Mouse (Mus musculus) heart, embryonic 16.5 days (tissue): ENCODE measurements around the gene Boll. TPM values are rescaled to one million over a fixed set of nuclear protein-coding genes. Genes with fewer than 3 reads are reported as not detected.

ENCODE experiments used
- ATAC-seq: fragments of 200-750 bp; cut with Nextera tagmentation; replicated peaks from 2 replicates; pipeline ENCODE4 v1.8.0; 2017; ENCODE audit warnings: moderate number of reproducible peaks; ENCODE audit not compliant: insufficient read depth, low FRiP score; ENCODE audit errors: extremely low read depth
- H3K27ac ChIP-seq: fragments of 300-500 bp; sonication (generic); 2 replicates; pipeline ENCODE4 v1.5.1; 2014; ENCODE audit warnings: mild to moderate bottlenecking, low read length, control low read depth, moderate library complexity
- H3K27me3 ChIP-seq: fragments of 300-500 bp; sonication (generic); 2 replicates; pipeline ENCODE4 v1.6.1; 2014; ENCODE audit warnings: low read length, mixed read lengths; ENCODE audit not compliant: control insufficient read depth, insufficient read depth
- H3K36me3 ChIP-seq: fragments of 300-500 bp; sonication (generic); 2 replicates; pipeline ENCODE4 v1.6.1; 2014; ENCODE audit not compliant: control insufficient read depth, insufficient read depth
- H3K4me1 ChIP-seq: fragments of 300-500 bp; sonication (generic); 2 replicates; pipeline ENCODE4 v1.6.1; 2014; ENCODE audit warnings: low read length, mixed read lengths; ENCODE audit not compliant: control insufficient read depth, insufficient read depth
- H3K4me2 ChIP-seq: fragments of 300-500 bp; sonication (generic); 2 replicates; pipeline ENCODE4 v1.6.1; 2014; ENCODE audit warnings: low read depth, mild to moderate bottlenecking, control low read depth, low read length
- H3K4me3 ChIP-seq: fragments of 300-500 bp; sonication (generic); 2 replicates; pipeline ENCODE4 v1.5.1; 2014; ENCODE audit warnings: mild to moderate bottlenecking, control low read depth, low read length
- H3K9ac ChIP-seq: fragments of 300-500 bp; sonication (generic); 2 replicates; pipeline ENCODE4 v1.6.1; 2014; ENCODE audit warnings: low read length, control low read depth
- H3K9me3 ChIP-seq: fragments of 300-500 bp; sonication (generic); replicated peaks from 2 replicates; pipeline ENCODE4 v1.6.1; 2016; ENCODE audit warnings: low read length; ENCODE audit not compliant: control insufficient read depth
- WGBS: fragments of 180-500 bp; shearing (Covaris S2); extraction: QIAGEN DNeasy Blood & Tissue Kit; methylation state at CpG from one replicate; pipeline ENCODE4 v1.1.7; 2014; 5-methylcytosine and 5-hydroxymethylcytosine counted together
- polyA plus RNA-seq: library from polyadenylated mRNA; unstranded; fragments of >200 nt; fragmentation: Nextera tagmentation; extraction: Ambion mirVana; gene quantifications from 2 replicates; pipeline ENCODE4 v1.2.1, GENCODE M21; 2015

The Boll gene
- polyA plus RNA-seq, 1 experiment from 2014 or later = 0.21 TPM

- no peak overlapping the region for H3K4me3 ChIP-seq
- H3K9me3 ChIP-seq = no peaks in the 10 kb centered on the region
- no peak for ATAC-seq
Observed at GRCm38 (mm10) chr1:55234910-55235520, 128.3 kb downstream of the Boll start.

DNA sequence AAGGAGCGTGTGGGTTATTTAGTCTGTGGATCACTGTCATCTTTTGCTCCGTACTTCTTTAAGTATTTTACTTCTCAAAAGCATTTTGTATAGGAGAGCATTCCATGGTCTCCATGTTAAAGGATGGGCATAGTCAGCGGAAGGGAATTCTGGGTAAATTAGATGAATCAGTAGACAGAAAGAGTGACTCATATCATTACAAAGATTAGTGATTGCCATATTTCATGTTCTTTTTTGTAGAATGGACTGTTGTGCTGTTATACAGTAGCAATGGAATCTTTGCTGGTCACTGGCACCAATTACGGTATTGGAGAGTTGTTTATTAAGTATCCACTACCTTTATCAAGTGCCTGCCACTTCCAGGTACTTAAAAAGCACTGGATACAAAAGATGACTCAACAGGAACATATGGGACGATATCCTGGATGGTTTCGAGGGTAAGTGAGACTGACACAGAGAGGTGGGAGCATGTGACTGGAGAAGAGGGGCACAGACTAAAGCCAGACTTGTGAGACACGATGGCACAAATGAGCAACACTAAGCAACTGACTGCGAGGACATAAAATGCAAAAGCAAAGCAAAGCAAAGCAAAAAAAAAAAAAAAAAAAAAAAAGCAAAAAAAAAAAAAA, 134.9 kb downstream of the Boll start:
- Histone ChIP-seq H3K4me3 (no peak overlapping the region), H3K4me1 (no peaks in the 10 kb centered on the region), H3K9me3 (no peaks in the 10 kb centered on the region), H3K36me3 (no peaks in the 10 kb centered on the region), H3K9ac (no peak overlapping the region), H3K4me2 (no peak overlapping the region), H3K27me3 (no peaks in the 10 kb centered on the region), H3K27ac (no peak overlapping the region)
- WGBS = 75% methylated on average over 8 of the region's 8 CpGs
- no peak for ATAC-seq

More at GRCm38 (mm10) chr1:55234910-55235520, 128.3 kb downstream of the Boll start:
- Histone ChIP-seq H3K9ac (no peak overlapping the region), H3K27ac (no peak overlapping the region), H3K36me3 (no peaks in the 10 kb centered on the region), H3K4me2 (no peak overlapping the region), H3K27me3 (no peaks in the 10 kb centered on the region), H3K4me1 (peaks cover 18% of the 10 kb centered on the region)
- WGBS = 59% methylated on average over 16 of the region's 16 CpGs

DNA sequence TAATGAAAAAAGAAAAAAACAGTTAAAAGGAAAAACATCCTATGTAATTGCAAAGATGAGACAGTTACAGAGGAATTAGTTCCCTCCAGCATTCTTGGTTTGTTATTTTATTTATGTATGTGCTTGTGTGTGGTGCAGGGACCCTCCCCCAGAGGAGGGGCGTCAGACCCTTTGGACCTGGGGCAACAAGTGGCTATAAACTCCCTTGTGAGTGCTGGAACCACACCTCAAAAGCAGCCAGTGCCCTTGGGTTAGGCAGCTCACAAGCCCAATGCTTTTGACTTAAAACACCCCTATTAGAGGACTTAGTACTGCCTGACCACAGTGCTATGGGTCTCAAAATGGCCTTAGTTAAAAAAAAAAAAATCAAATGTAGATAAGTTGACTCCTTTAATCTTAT, 135.9 kb downstream of the Boll start:
- no peaks in the 10 kb centered on the region for H3K27me3 ChIP-seq
- no peaks in the 10 kb centered on the region for H3K36me3 ChIP-seq
- 71% methylated on average over 1 of the region's 1 CpGs for WGBS
- H3K4me2 ChIP-seq = no peak overlapping the region
- no peak overlapping the region for H3K4me3 ChIP-seq
- no peak overlapping the region for H3K9ac ChIP-seq
- no peak for ATAC-seq
- no peak overlapping the region for H3K27ac ChIP-seq
- H3K9me3 ChIP-seq = no peaks in the 10 kb centered on the region
- peaks cover under 1% of the 10 kb centered on the region for H3K4me1 ChIP-seq

GRCm38 (mm10) chr1:55226011-55226857, 137.0 kb downstream of the Boll start, which contains the start of gene Rftn2:
Gene Rftn2, minus strand, starts transcription at chr1:55226782.
- Histone ChIP-seq H3K27ac (peak within 1 kb of the TSS; percentile 63), H3K4me1 (peaks cover 9% of the 10 kb centered on the region), H3K9me3 (no peaks in the 10 kb centered on the region), H3K4me3 (peak within 1 kb of the TSS; percentile 62), H3K4me2 (peak within 1 kb of the TSS; percentile 60), H3K27me3 (no peaks in the 10 kb centered on the region), H3K9ac (peak within 1 kb of the TSS; percentile 69), H3K36me3 (no peaks in the 10 kb centered on the region)
- WGBS = 4% methylated on average over 26 of the region's 26 CpGs
- ATAC-seq = peak; percentile 56

DNA sequence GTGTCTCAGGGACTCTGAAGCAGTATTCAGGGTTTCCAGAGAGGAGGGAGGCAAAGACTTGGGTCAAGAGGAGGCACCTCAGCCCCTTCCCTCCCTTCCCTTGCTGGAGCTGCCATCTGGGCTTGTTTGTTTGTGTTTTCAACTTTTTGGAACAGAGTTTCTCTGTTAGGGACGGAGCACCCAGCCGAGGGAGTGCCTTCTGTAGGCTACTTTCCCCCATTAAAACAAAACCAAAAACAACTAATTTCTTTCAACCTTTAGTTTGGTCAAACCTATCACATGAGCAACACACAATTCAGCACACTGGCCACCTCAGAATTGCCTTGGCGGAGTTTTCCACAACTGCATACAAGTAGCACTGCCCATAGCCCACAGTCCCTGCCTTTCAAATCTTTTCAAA, 137.9 kb downstream of the Boll start:
- peak overlapping the region; percentile 53 for H3K4me3 ChIP-seq
- H3K9me3 ChIP-seq = no peaks in the 10 kb centered on the region
- peak overlapping the region; percentile 35 for H3K27ac ChIP-seq
- no peak for ATAC-seq
- WGBS = 40% methylated on average over 3 of the region's 3 CpGs
- H3K9ac ChIP-seq = peak overlapping the region; percentile 69
- peaks cover 12% of the 10 kb centered on the region for H3K4me1 ChIP-seq
- no peaks in the 10 kb centered on the region for H3K36me3 ChIP-seq
- H3K4me2 ChIP-seq = peak overlapping the region; percentile 60
- no peaks in the 10 kb centered on the region for H3K27me3 ChIP-seq

- Histone ChIP-seq H3K27ac (no peak overlapping the region), H3K36me3 (no peaks in the 10 kb centered on the region), H3K4me1 (peaks cover 12% of the 10 kb centered on the region), H3K9ac (no peak overlapping the region), H3K9me3 (no peaks in the 10 kb centered on the region), H3K27me3 (no peaks in the 10 kb centered on the region), H3K4me3 (no peak overlapping the region), H3K4me2 (peak overlapping the region; percentile 60; the same call in 1 of the 2 replicates)
- WGBS = 74% methylated on average over 11 of the region's 11 CpGs
- no peak for ATAC-seq
Observed at GRCm38 (mm10) chr1:55224111-55224510, 139.2 kb downstream of the Boll start.

GRCm38 (mm10) chr1:55223026-55223425, 140.2 kb downstream of the Boll start:
- Histone ChIP-seq H3K4me3 (no peak overlapping the region), H3K4me1 (peaks cover 13% of the 10 kb centered on the region)
- ATAC-seq = no peak

GRCm38 (mm10) chr1:55221352-55221751, 141.9 kb downstream of the Boll start:
- no peaks in the 10 kb centered on the region for H3K27me3 ChIP-seq
- no peak overlapping the region; the same call in 1 of the 2 replicates for H3K9ac ChIP-seq
- no peaks in the 10 kb centered on the region for H3K36me3 ChIP-seq
- H3K9me3 ChIP-seq = no peaks in the 10 kb centered on the region
- peak overlapping the region; percentile 37 for H3K27ac ChIP-seq
- peak; percentile 65; the same call in 1 of the 2 replicates for ATAC-seq
- peaks cover 24% of the 10 kb centered on the region for H3K4me1 ChIP-seq
- H3K4me3 ChIP-seq = no peak overlapping the region
- H3K4me2 ChIP-seq = peak overlapping the region; percentile 39; the same call in 1 of the 2 replicates
- 48% methylated on average over 4 of the region's 4 CpGs for WGBS

More at GRCm38 (mm10) chr1:55223026-55223425, 140.2 kb downstream of the Boll start:
- Histone ChIP-seq H3K9me3 (no peaks in the 10 kb centered on the region), H3K36me3 (no peaks in the 10 kb centered on the region), H3K27me3 (no peaks in the 10 kb centered on the region), H3K9ac (no peak overlapping the region), H3K27ac (no peak overlapping the region), H3K4me2 (no peak overlapping the region)
- WGBS = 88% methylated on average over 7 of the region's 7 CpGs
